Mouse (Mus musculus): ENCODE measurements around the gene Gramd4. TPM values are rescaled to one million over a fixed set of nuclear protein-coding genes. Genes with fewer than 3 reads are reported as not detected.

Gramd4 gene
- total and polyA plus RNA-seq, 3 experiments, result 0.17 to 0.66 (median 0.56) TPM

DNA sequence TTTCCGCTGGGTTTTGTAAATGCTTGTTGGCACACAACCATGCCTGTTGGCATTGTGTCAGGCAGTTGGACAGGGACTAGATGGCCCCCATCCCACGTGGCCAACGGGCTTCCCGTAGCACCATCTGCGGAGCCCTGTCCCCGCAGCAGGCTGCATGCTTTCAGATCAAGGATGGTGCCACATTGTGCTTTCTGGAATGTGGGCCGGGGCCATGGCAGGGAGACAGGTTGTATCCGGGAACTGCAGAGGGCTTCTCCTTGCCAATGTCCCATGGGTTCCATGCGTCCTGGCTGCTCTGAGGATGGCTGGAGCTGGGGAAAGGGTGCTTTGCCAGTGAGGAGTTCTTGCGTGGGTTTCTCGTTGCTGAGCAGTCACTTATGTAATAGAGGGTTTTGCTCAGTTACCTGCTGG is 25.1 kb downstream of the Gramd4 start:
- no peak overlapping the region for H3K4me3 ChIP-seq (replicated peaks in 1 of 3; ENCODE audit: low read depth in 2 of 3, low read length in 2 of 3, poor library complexity in 1 of 3)
- H3K27me3 ChIP-seq (replicated peaks), result peaks cover 47% of the 10 kb centered on the region
- H3K79me2 ChIP-seq (replicated peaks; ENCODE audit: control insufficient read depth, extremely low read depth, insufficient read depth, poor library complexity, severe bottlenecking), result no peaks in the 10 kb centered on the region
- dilution Hi-C loops (cut with MboI; ENCODE audit: extremely low pct_ligation_motif_present, extremely low pct_unique_long_range_greater_than_20kb, low sequenced_read_pairs) (no loop called here), in situ Hi-C loops (cut with MboI; ENCODE audit: low pct_ligation_motif_present, low pct_unique_long_range_greater_than_20kb, low sequenced_read_pairs) (loop anchor here (5.0 kb wide), 1 partner anchor 40 kb away; no protein-coding TSS in a partner anchor)
- H3K4me1 ChIP-seq (ENCODE audit: control insufficient read depth in 1 of 2, insufficient read depth in 2 of 2), result peaks cover 0 to 3% of the 10 kb centered on the region in 2 experiments; a peak in 2 of 4 replicates
- no peaks in the 10 kb centered on the region for H3K36me3 ChIP-seq (replicated peaks in 1 of 2; ENCODE audit: control insufficient read depth in 1 of 2, insufficient read depth in 1 of 2, low read length in 1 of 2)
- H3K27ac ChIP-seq (ENCODE audit: insufficient read depth, low read depth), result no peak overlapping the region
- no peak overlapping the region for H3K9ac ChIP-seq (ENCODE audit: insufficient read depth, low read depth)
- TF ChIP-seq SMC3 (IDR thresholded peaks at IDR 0.05; ENCODE audit: low read depth, low read length) (no peak), MAZ (IDR thresholded peaks at IDR 0.05; ENCODE audit: low read depth, low read length) (no peak), CTCF (conservative IDR thresholded peaks at IDR 0.05 in 1 of 2, IDR thresholded peaks at IDR 0.05 in 1 of 2; ENCODE audit: low read depth in 2 of 2, low read length in 2 of 2) (no peak), HCFC1 (IDR thresholded peaks at IDR 0.05; ENCODE audit: low read depth, low read length) (no peak), UBTF (IDR thresholded peaks at IDR 0.05; ENCODE audit: low read depth, low read length) (no peak), ZNF384 (IDR thresholded peaks at IDR 0.05; ENCODE audit: low read depth, low read length) (no peak), EP300 (IDR thresholded peaks at IDR 0.05; ENCODE audit: low read length) (no peak), RCOR1 (conservative IDR thresholded peaks at IDR 0.05; ENCODE audit: low read depth, low read length) (no peak), JUND (conservative IDR thresholded peaks at IDR 0.05; ENCODE audit: low read depth, low read length) (no peak), ETS1 (conservative IDR thresholded peaks at IDR 0.05; ENCODE audit: low read depth, low read length) (no peak)
- H3K9me3 ChIP-seq (replicated peaks; ENCODE audit: low read length), result no peaks in the 10 kb centered on the region
- no peak overlapping the region for H3K4me2 ChIP-seq (ENCODE audit: insufficient read depth, low read depth, poor library complexity, severe bottlenecking)
- no peak for DNase-seq (ENCODE audit: extremely low read depth)

DNA sequence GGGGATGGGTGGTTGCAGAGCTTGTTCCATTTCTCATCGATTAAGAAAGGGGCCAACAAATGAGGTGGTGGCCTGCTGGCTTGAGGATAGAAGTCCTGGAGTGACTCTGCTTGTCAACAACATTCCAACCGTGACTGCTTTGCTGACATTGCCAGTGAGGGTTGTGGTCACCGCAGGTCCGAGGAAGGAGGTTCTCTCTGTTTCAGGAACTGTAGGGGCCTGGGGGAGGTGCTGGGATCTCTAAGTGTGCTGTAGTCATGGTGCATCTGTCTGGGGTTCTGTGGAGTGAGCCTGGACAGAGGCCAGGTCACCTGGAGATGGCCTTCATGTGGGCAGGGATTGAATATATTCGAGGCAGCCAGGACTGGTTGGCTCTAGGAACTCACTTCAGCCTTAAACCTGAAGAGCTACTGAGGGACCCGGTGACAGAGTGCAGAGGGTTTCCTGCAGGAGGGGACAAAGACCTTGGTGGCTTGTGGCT is 25.8 kb downstream of the Gramd4 start:
- Histone ChIP-seq H3K27ac (ENCODE audit: insufficient read depth, low read depth) (no peak overlapping the region), H3K9ac (ENCODE audit: insufficient read depth, low read depth) (no peak overlapping the region), H3K27me3 (replicated peaks) (peaks cover 51% of the 10 kb centered on the region), H3K79me2 (replicated peaks; ENCODE audit: control insufficient read depth, extremely low read depth, insufficient read depth, poor library complexity, severe bottlenecking) (no peaks in the 10 kb centered on the region), H3K36me3 (replicated peaks in 1 of 2; ENCODE audit: control insufficient read depth in 1 of 2, insufficient read depth in 1 of 2, low read length in 1 of 2) (no peaks in the 10 kb centered on the region), H3K4me1 (ENCODE audit: control insufficient read depth in 1 of 2, insufficient read depth in 2 of 2) (peaks cover 2 to 10% of the 10 kb centered on the region in 2 experiments; a peak in 3 of 4 replicates), H3K9me3 (replicated peaks; ENCODE audit: low read length) (no peaks in the 10 kb centered on the region), H3K4me2 (ENCODE audit: insufficient read depth, low read depth, poor library complexity, severe bottlenecking) (no peak overlapping the region), H3K4me3 (replicated peaks in 1 of 3; ENCODE audit: low read depth in 2 of 3, low read length in 2 of 3, poor library complexity in 1 of 3) (no peak overlapping the region)
- TF ChIP-seq USF1 (IDR thresholded peaks at IDR 0.05; ENCODE audit: low read depth, low read length) (no peak), POLR2A (IDR thresholded peaks at IDR 0.05; ENCODE audit: low read depth, low read length) (no peak), BHLHE40 (IDR thresholded peaks at IDR 0.05; ENCODE audit: low read depth, low read length) (no peak), ZC3H11A (IDR thresholded peaks at IDR 0.05; ENCODE audit: low read depth, low read length) (no peak), MXI1 (IDR thresholded peaks at IDR 0.05; ENCODE audit: low read depth, low read length) (no peak), TBP (conservative IDR thresholded peaks at IDR 0.05; ENCODE audit: low read depth, low read length) (no peak), RAD21 (IDR thresholded peaks at IDR 0.05; ENCODE audit: low read depth, low read length) (no peak), MAFK (IDR thresholded peaks at IDR 0.05; ENCODE audit: insufficient replicate concordance, low read length) (no peak), TCF12 (IDR thresholded peaks at IDR 0.05; ENCODE audit: low read depth, low read length) (no peak), ZMIZ1 (IDR thresholded peaks at IDR 0.05; ENCODE audit: low read depth, low read length) (no peak), POLR2AphosphoS2 (IDR thresholded peaks at IDR 0.05; ENCODE audit: low read depth, low read length) (no peak), SMC3 (IDR thresholded peaks at IDR 0.05; ENCODE audit: low read depth, low read length) (no peak), UBTF (IDR thresholded peaks at IDR 0.05; ENCODE audit: low read depth, low read length) (no peak), ZKSCAN1 (IDR thresholded peaks at IDR 0.05; ENCODE audit: borderline replicate concordance, low read depth, low read length) (no peak), NELFE (IDR thresholded peaks at IDR 0.05; ENCODE audit: low read depth, low read length) (no peak), MAZ (IDR thresholded peaks at IDR 0.05; ENCODE audit: low read depth, low read length) (no peak), RCOR1 (conservative IDR thresholded peaks at IDR 0.05; ENCODE audit: low read depth, low read length) (no peak), MYC (IDR thresholded peaks at IDR 0.05; ENCODE audit: low read depth, low read length) (no peak)
- no peak for DNase-seq (ENCODE audit: extremely low read depth)
- in situ Hi-C loops (cut with MboI; ENCODE audit: low pct_ligation_motif_present, low pct_unique_long_range_greater_than_20kb, low sequenced_read_pairs) (loop anchor here (5.0 kb wide), 1 partner anchor 39 kb away; no protein-coding TSS in a partner anchor), dilution Hi-C loops (cut with MboI; ENCODE audit: extremely low pct_ligation_motif_present, extremely low pct_unique_long_range_greater_than_20kb, low sequenced_read_pairs) (no loop called here)
